In the genomic region with DNA sequence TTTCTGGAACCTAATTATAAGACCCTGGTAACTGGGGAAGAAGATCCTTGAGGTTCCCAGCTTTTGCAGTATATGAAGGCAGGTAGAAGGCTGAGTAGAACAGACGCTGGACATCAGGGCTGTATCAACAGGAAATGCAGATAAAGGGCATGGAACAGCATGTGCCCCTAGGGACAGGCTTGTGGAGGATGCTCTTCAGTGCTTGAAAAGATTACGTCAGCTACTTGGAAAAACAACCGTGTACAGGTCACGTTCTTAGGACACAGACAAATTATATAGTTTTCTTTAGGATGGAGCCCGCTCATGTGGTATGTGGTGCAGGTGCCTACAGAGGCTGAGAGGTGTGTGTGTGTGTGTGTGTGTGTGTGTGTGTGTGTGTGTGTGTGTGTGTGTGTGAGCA, we compare ENCODE assay signal across 16 mouse cellular contexts.
"Had no signal": no experiment of that assay in that cellular context is flagged by ENCODE, and none has a peak within 500 bp of the region (broad histone marks: within the 10 kb centered on the region; RNA-seq: fewer than 3 reads in every experiment).

No protein-coding gene starts in this region.

- H3K9ac ChIP-seq: neural tube, embryonic 13.5 days; neural tube, embryonic 15.5 days; stomach, embryonic 15.5 days had no signal

- DNase-seq: retina, postnatal 1 day; right cerebral cortex, adult 18-20 months; right cerebral cortex, postnatal 14 days; right cerebral cortex, postnatal 25 days; right cerebral cortex, postnatal 4 days; spleen, adult 18-20 months; thymus, adult 18-20 months; thymus, adult 2 months; thymus, postnatal 14 days; thymus, postnatal 25 days; thymus, postnatal 36 days; thymus, postnatal 4 days had no signal

- H3K27me3 ChIP-seq: neural tube, embryonic 13.5 days; neural tube, embryonic 15.5 days; stomach, embryonic 15.5 days had no signal

- H3K4me1 ChIP-seq: neural tube, embryonic 13.5 days; neural tube, embryonic 15.5 days; stomach, embryonic 15.5 days had no signal

- H3K9me3 ChIP-seq: neural tube, embryonic 13.5 days; neural tube, embryonic 15.5 days; stomach, embryonic 15.5 days had no signal

- H3K27ac ChIP-seq: neural tube, embryonic 13.5 days; neural tube, embryonic 15.5 days; stomach, embryonic 15.5 days; stomach, postnatal 0 days had no signal

- H3K4me3 ChIP-seq: neural tube, embryonic 13.5 days; neural tube, embryonic 15.5 days; stomach, embryonic 15.5 days had no signal
